Mouse (Mus musculus) brain, embryonic 14.5 days (tissue): ENCODE measurements around the gene Midn.

Experiments
- CTCF ChIP-seq: fragments of 200-500 bp; IDR thresholded peaks from 2 replicates; pipeline ENCODE4 v1.5.1; 2012; ENCODE audit warnings: inconsistent platforms, mild to moderate bottlenecking, moderate library complexity, borderline replicate concordance; ENCODE audit not compliant: insufficient read depth, insufficient read length; ENCODE audit errors: extremely low read depth
- POLR2A ChIP-seq: fragments of 200-500 bp; IDR thresholded peaks from 2 replicates; pipeline ENCODE4 v1.6.1; 2012; ENCODE audit warnings: mild to moderate bottlenecking, inconsistent platforms, borderline replicate concordance; ENCODE audit not compliant: poor library complexity, insufficient read depth, insufficient read length, severe bottlenecking; ENCODE audit errors: extremely low read depth

- no peak for TF ChIP-seq CTCF
- TF ChIP-seq POLR2A: no peak
These were observed 8.7 kb upstream of the Midn start for GRCm38 (mm10) chr10:80139439-80139775.
